Mouse (Mus musculus) heart, embryonic 10.5 days (tissue): ENCODE measurements around the gene Plekha5. TPM values are rescaled to one million over a fixed set of nuclear protein-coding genes. Genes with fewer than 3 reads are reported as not detected.

Source experiments
- DNase-seq: peaks from one replicate; pipeline ENCODE4 v3.0.0-alpha.2; 2017; ENCODE audit warnings: low spot score
- H3K27ac ChIP-seq: fragments of 300-500 bp; sonication (generic); 2 replicates; pipeline ENCODE4 v1.5.1; 2016; ENCODE audit warnings: mild to moderate bottlenecking
- H3K27me3 ChIP-seq: fragments of 300-500 bp; sonication (generic); 2 replicates; pipeline ENCODE4 v1.6.1; 2016; ENCODE audit warnings: mild to moderate bottlenecking; ENCODE audit not compliant: poor library complexity, insufficient read depth, severe bottlenecking
- H3K36me3 ChIP-seq: fragments of 300-500 bp; sonication (generic); 2 replicates; pipeline ENCODE4 v1.6.1; 2016; ENCODE audit warnings: mild to moderate bottlenecking, moderate library complexity
- H3K4me1 ChIP-seq: fragments of 300-500 bp; sonication (generic); 2 replicates; pipeline ENCODE4 v1.6.1; 2016; ENCODE audit warnings: mild to moderate bottlenecking
- H3K4me3 ChIP-seq: fragments of 300-500 bp; sonication (generic); 2 replicates; pipeline ENCODE4 v1.5.1; 2016; ENCODE audit warnings: mild to moderate bottlenecking, moderate library complexity
- H3K9me3 ChIP-seq: fragments of 300-500 bp; sonication (generic); 2 replicates; pipeline ENCODE4 v1.6.1; 2016; ENCODE audit warnings: mild to moderate bottlenecking, moderate library complexity
- WGBS: fragments of 180-500 bp; shearing (Covaris S2); methylation state at CpG from one replicate; pipeline ENCODE4 v1.1.7; 2016; 5-methylcytosine and 5-hydroxymethylcytosine counted together
- polyA plus RNA-seq: library from polyadenylated mRNA; unstranded; fragments of >200 nt; fragmentation: Nextera tagmentation; extraction: Ambion mirVana; gene quantifications from 2 replicates; pipeline ENCODE4 v1.2.1, GENCODE M21; 2016

The Plekha5 gene
- polyA plus RNA-seq, 1 experiment from 2014 or later, result 33.8 TPM

- Histone ChIP-seq H3K9me3 (no peaks in the 10 kb centered on the region), H3K27ac (no peak overlapping the region), H3K4me1 (peaks cover 23% of the 10 kb centered on the region), H3K4me3 (no peak overlapping the region), H3K36me3 (no peaks in the 10 kb centered on the region), H3K27me3 (no peaks in the 10 kb centered on the region)
- WGBS, result 59% methylated on average over 3 of the region's 3 CpGs
- DNase-seq, result no peak
These were observed 83.8 kb downstream of the Plekha5 start for GRCm38 (mm10) chr6:140507605-140508004.

- Histone ChIP-seq H3K9me3 (no peaks in the 10 kb centered on the region), H3K4me1 (peaks cover 32% of the 10 kb centered on the region), H3K4me3 (no peak overlapping the region), H3K36me3 (no peaks in the 10 kb centered on the region), H3K27me3 (no peaks in the 10 kb centered on the region), H3K27ac (peak overlapping the region; percentile 67; the same call in 1 of the 2 replicates)
- DNase-seq, result no peak
- WGBS, result 86% methylated on average over 13 of the region's 13 CpGs
These were observed 84.8 kb downstream of the Plekha5 start for GRCm38 (mm10) chr6:140508475-140509150.

GRCm38 (mm10) chr6:140509151-140509530 is 85.3 kb downstream of the Plekha5 start:
- H3K4me1 ChIP-seq, result peaks cover 34% of the 10 kb centered on the region
- 58% methylated on average over 9 of the region's 9 CpGs for WGBS
- H3K27ac ChIP-seq, result peak overlapping the region; percentile 67; the same call in 1 of the 2 replicates
- H3K9me3 ChIP-seq, result no peaks in the 10 kb centered on the region
- H3K4me3 ChIP-seq, result no peak overlapping the region
- no peaks in the 10 kb centered on the region for H3K36me3 ChIP-seq
- H3K27me3 ChIP-seq, result no peaks in the 10 kb centered on the region
- no peak for DNase-seq

GRCm38 (mm10) chr6:140512016-140512415 is 88.2 kb downstream of the Plekha5 start:
- whole genome bisulfite sequencing, result 82% methylated on average over 1 of the region's 1 CpGs
- Histone ChIP-seq H3K4me1 (peaks cover 42% of the 10 kb centered on the region), H3K27me3 (no peaks in the 10 kb centered on the region), H3K36me3 (no peaks in the 10 kb centered on the region), H3K4me3 (no peak overlapping the region), H3K27ac (no peak overlapping the region), H3K9me3 (no peaks in the 10 kb centered on the region)
- DNase-seq, result no peak

GRCm38 (mm10) chr6:140512427-140512826 is 88.6 kb downstream of the Plekha5 start:
- Histone ChIP-seq H3K36me3 (no peaks in the 10 kb centered on the region), H3K4me1 (peaks cover 42% of the 10 kb centered on the region), H3K27ac (no peak overlapping the region), H3K27me3 (no peaks in the 10 kb centered on the region), H3K4me3 (no peak overlapping the region), H3K9me3 (no peaks in the 10 kb centered on the region)
- 33% methylated on average over 8 of the region's 8 CpGs for WGBS
- DNase-seq, result no peak

GRCm38 (mm10) chr6:140514205-140515110 is 90.6 kb downstream of the Plekha5 start:
- Histone ChIP-seq H3K36me3 (no peaks in the 10 kb centered on the region), H3K27me3 (no peaks in the 10 kb centered on the region), H3K9me3 (no peaks in the 10 kb centered on the region), H3K27ac (peak overlapping the region; percentile 77; the same call in 1 of the 2 replicates), H3K4me3 (no peak overlapping the region), H3K4me1 (peaks cover 38% of the 10 kb centered on the region)
- WGBS, result 14% methylated on average over 8 of the region's 8 CpGs
- no peak for DNase-seq

GRCm38 (mm10) chr6:140515550-140515949 is 91.7 kb downstream of the Plekha5 start:
- peaks cover 42% of the 10 kb centered on the region for H3K4me1 ChIP-seq
- H3K4me3 ChIP-seq, result no peak overlapping the region
- no peaks in the 10 kb centered on the region for H3K9me3 ChIP-seq
- H3K27ac ChIP-seq, result no peak overlapping the region
- DNase-seq, result no peak
- 71% methylated on average over 4 of the region's 4 CpGs for WGBS
- no peaks in the 10 kb centered on the region for H3K36me3 ChIP-seq
- no peaks in the 10 kb centered on the region for H3K27me3 ChIP-seq

- H3K36me3 ChIP-seq, result no peaks in the 10 kb centered on the region
- 79% methylated on average over 3 of the region's 3 CpGs for WGBS
- H3K27me3 ChIP-seq, result no peaks in the 10 kb centered on the region
- H3K27ac ChIP-seq, result no peak overlapping the region
- H3K4me3 ChIP-seq, result no peak overlapping the region
- no peak for DNase-seq
- H3K4me1 ChIP-seq, result peaks cover 42% of the 10 kb centered on the region
- no peaks in the 10 kb centered on the region for H3K9me3 ChIP-seq
These were observed 92.3 kb downstream of the Plekha5 start for GRCm38 (mm10) chr6:140516202-140516601.

- H3K4me1 ChIP-seq, result peaks cover 38% of the 10 kb centered on the region
- no peaks in the 10 kb centered on the region for H3K27me3 ChIP-seq
- WGBS, result 60% methylated on average over 1 of the region's 1 CpGs
- no peak for DNase-seq
- H3K9me3 ChIP-seq, result no peaks in the 10 kb centered on the region
- H3K4me3 ChIP-seq, result no peak overlapping the region
- no peaks in the 10 kb centered on the region for H3K36me3 ChIP-seq
- H3K27ac ChIP-seq, result no peak overlapping the region
These were observed 93.3 kb downstream of the Plekha5 start for GRCm38 (mm10) chr6:140517188-140517587.

GRCm38 (mm10) chr6:140519019-140519418 is 95.2 kb downstream of the Plekha5 start:
- H3K27me3 ChIP-seq, result no peaks in the 10 kb centered on the region
- H3K9me3 ChIP-seq, result no peaks in the 10 kb centered on the region
- H3K4me1 ChIP-seq, result peaks cover 32% of the 10 kb centered on the region
- peak overlapping the region; percentile 62 for H3K27ac ChIP-seq
- no peaks in the 10 kb centered on the region for H3K36me3 ChIP-seq
- H3K4me3 ChIP-seq, result no peak overlapping the region
- whole genome bisulfite sequencing, result 57% methylated on average over 13 of the region's 13 CpGs
- DNase-seq, result no peak

- no peak for DNase-seq
- 50% methylated on average over 10 of the region's 10 CpGs for WGBS
These were observed 95.8 kb downstream of the Plekha5 start for GRCm38 (mm10) chr6:140519488-140520159.

GRCm38 (mm10) chr6:140520961-140521360 is 97.1 kb downstream of the Plekha5 start:
- Histone ChIP-seq H3K9me3 (no peaks in the 10 kb centered on the region), H3K4me1 (peaks cover 23% of the 10 kb centered on the region), H3K27me3 (no peaks in the 10 kb centered on the region), H3K36me3 (no peaks in the 10 kb centered on the region), H3K4me3 (no peak overlapping the region), H3K27ac (no peak overlapping the region)
- DNase-seq, result no peak
- 80% methylated on average over 6 of the region's 6 CpGs for WGBS

More at GRCm38 (mm10) chr6:140519488-140520159, 95.8 kb downstream of the Plekha5 start:
- peaks cover 27% of the 10 kb centered on the region for H3K4me1 ChIP-seq
- H3K27me3 ChIP-seq, result no peaks in the 10 kb centered on the region
- no peaks in the 10 kb centered on the region for H3K9me3 ChIP-seq
- H3K4me3 ChIP-seq, result no peak overlapping the region
- no peaks in the 10 kb centered on the region for H3K36me3 ChIP-seq
- H3K27ac ChIP-seq, result peak overlapping the region; percentile 62

GRCm38 (mm10) chr6:140521832-140522231 is 98.0 kb downstream of the Plekha5 start:
- WGBS, result 63% methylated on average over 5 of the region's 5 CpGs
- peaks cover 23% of the 10 kb centered on the region for H3K4me1 ChIP-seq

More at GRCm38 (mm10) chr6:140521832-140522231, 98.0 kb downstream of the Plekha5 start:
- H3K4me3 ChIP-seq, result no peak overlapping the region
- no peak overlapping the region for H3K27ac ChIP-seq
- DNase-seq, result no peak
- H3K27me3 ChIP-seq, result no peaks in the 10 kb centered on the region
- H3K9me3 ChIP-seq, result no peaks in the 10 kb centered on the region
- H3K36me3 ChIP-seq, result 0 out of 2 replicates have a peak, but pooled peaks cover 2% of the 10 kb centered on the region
